Mouse (Mus musculus): ENCODE results near the gene Lbp. TPM values are rescaled to one million over a fixed set of nuclear protein-coding genes. Genes with fewer than 3 reads are reported as not detected.

Lbp gene
- polyA plus RNA-seq, 1 experiment from 2014 or later, result 1.5 TPM

GRCm38 (mm10) chr2:158346467-158346866, 40.2 kb downstream of the Lbp start:
- DNase-seq (ENCODE audit: low spot score) (no peak), ATAC-seq (replicated peaks; ENCODE audit: low FRiP score) (no peak)
- Histone ChIP-seq H3K4me3 (ENCODE audit: low read depth, low read length) (no peak overlapping the region), H3K4me1 (replicated peaks; ENCODE audit: control insufficient read depth, insufficient read depth, low read length) (no peaks in the 10 kb centered on the region), H3K4me2 (ENCODE audit: low read depth, low read length, severe bottlenecking) (no peak overlapping the region), H3K27ac (ENCODE audit: low read depth, low read length) (no peak overlapping the region), H3K9me3 (ENCODE audit: control insufficient read depth, low read length) (no peaks in the 10 kb centered on the region), H3K9ac (ENCODE audit: low read length) (no peak overlapping the region), H3K27me3 (ENCODE audit: control insufficient read depth, insufficient read depth, low read length) (no peaks in the 10 kb centered on the region), H3K36me3 (ENCODE audit: control insufficient read depth, insufficient read depth, low read length) (no peaks in the 10 kb centered on the region)
- 77% methylated on average over 6 of the region's 6 CpGs for WGBS

DNA sequence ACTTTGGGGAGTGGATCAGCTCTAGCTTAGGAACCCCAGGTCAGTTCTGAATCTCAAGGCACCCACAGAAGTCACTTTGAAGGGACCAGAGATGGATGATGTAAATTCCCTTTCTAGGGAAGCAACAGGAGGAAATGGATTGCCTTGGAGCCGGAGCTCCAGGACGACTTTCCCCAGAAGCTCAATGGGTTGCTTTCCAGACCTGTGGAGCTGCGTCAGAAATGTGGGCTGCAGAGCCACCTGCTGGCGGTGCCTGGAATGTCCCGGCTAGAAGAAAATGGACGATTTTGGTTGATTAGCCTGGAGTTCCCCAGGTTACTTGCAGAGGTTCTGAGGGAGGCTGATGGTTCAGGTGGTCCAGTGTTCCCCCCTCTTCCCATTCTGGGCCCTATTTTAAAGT, 41.6 kb downstream of the Lbp start:
- peak; percentile 85 for DNase-seq (ENCODE audit: low spot score)
- Histone ChIP-seq H3K9me3 (ENCODE audit: control insufficient read depth, low read length) (no peaks in the 10 kb centered on the region), H3K4me3 (ENCODE audit: low read depth, low read length) (no peak overlapping the region), H3K36me3 (ENCODE audit: control insufficient read depth, insufficient read depth, low read length) (no peaks in the 10 kb centered on the region; the same call in 1 of the 2 replicates), H3K27me3 (ENCODE audit: control insufficient read depth, insufficient read depth, low read length) (no peaks in the 10 kb centered on the region), H3K9ac (ENCODE audit: low read length) (no peak overlapping the region), H3K4me1 (replicated peaks; ENCODE audit: control insufficient read depth, insufficient read depth, low read length) (no peaks in the 10 kb centered on the region), H3K4me2 (ENCODE audit: low read depth, low read length, severe bottlenecking) (no peak overlapping the region), H3K27ac (ENCODE audit: low read depth, low read length) (no peak overlapping the region)
- WGBS, result 6% methylated on average over 6 of the region's 6 CpGs
- peak; percentile 68 for ATAC-seq (replicated peaks; ENCODE audit: low FRiP score)

- Histone ChIP-seq H3K27ac (ENCODE audit: low read depth, low read length) (no peak overlapping the region), H3K9me3 (ENCODE audit: control insufficient read depth, low read length) (no peaks in the 10 kb centered on the region), H3K9ac (ENCODE audit: low read length) (no peak overlapping the region), H3K4me3 (ENCODE audit: low read depth, low read length) (no peak overlapping the region), H3K27me3 (ENCODE audit: control insufficient read depth, insufficient read depth, low read length) (no peaks in the 10 kb centered on the region), H3K4me2 (ENCODE audit: low read depth, low read length, severe bottlenecking) (no peak overlapping the region), H3K4me1 (replicated peaks; ENCODE audit: control insufficient read depth, insufficient read depth, low read length) (no peaks in the 10 kb centered on the region), H3K36me3 (ENCODE audit: control insufficient read depth, insufficient read depth, low read length) (peaks cover 23% of the 10 kb centered on the region; the same call in 1 of the 2 replicates)
- ATAC-seq (replicated peaks; ENCODE audit: low FRiP score) (no peak), DNase-seq (ENCODE audit: low spot score) (no peak)
- 82% methylated on average over 3 of the region's 3 CpGs for WGBS
Measured at GRCm38 (mm10) chr2:158352801-158353520, 46.7 kb downstream of the Lbp start.

DNA sequence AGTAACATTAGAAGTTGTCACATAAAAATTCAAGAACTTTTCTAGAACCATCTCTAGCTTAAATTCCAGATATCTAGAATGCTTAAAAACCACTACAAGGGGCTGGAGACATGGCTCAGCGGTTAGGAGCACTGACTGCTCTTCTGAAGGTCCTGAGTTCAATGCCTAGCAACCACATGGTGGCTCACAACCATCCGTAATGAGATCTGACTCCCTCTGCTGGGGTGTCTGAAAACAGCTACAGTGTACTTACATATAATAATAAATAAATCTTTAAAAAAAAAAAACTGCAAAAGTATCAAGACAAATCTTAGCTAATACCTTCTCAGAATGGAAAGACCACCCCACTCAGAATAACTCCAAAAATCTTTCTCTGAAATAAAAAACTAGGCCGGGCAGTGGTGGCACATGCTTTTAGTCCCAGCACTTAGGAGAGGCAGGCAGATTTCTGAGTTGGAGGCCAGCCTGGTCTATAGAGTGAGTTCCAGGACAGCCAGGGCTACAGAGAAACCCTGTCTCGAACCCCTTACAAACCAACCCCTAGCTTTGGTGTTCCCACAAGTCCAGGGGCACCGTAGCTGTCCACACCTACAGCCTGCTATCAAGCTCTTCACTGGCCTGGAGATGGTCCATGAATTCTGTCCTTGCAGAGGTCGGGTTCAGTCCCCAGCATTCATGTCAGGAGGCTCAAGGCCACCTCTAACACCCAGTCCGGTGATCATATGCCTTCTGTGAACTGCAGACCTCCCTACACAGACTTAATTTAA, 48.2 kb downstream of the Lbp start:
- no peak for ATAC-seq (replicated peaks; ENCODE audit: low FRiP score)

DNA sequence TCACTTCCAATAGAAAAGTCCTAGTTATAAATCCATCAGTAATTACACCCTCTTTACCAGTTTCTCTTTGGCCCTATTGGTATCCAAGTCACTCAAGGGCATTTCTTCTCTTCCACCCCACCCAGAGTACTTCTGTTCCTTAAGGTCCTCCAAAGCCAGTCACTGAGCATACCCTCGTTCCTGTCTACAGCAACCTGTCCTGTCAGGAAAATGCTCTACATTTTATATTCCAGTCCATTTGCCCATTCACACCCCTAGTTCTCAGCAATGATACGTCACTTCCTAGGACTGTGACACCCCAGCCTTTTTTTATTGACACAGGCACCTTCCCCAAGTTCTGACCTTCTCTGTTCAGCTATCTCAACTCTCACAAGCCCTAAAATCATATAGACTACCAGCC, 48.9 kb downstream of the Lbp start:
- no peak overlapping the region for H3K27ac ChIP-seq (ENCODE audit: low read depth, low read length)
- no peak overlapping the region for H3K4me2 ChIP-seq (ENCODE audit: low read depth, low read length, severe bottlenecking)
- no peaks in the 10 kb centered on the region for H3K9me3 ChIP-seq (ENCODE audit: control insufficient read depth, low read length)
- H3K36me3 ChIP-seq (ENCODE audit: control insufficient read depth, insufficient read depth, low read length), result peaks cover 35% of the 10 kb centered on the region
- no peak overlapping the region for H3K4me3 ChIP-seq (ENCODE audit: low read depth, low read length)
- ATAC-seq (replicated peaks; ENCODE audit: low FRiP score) (no peak), DNase-seq (ENCODE audit: low spot score) (no peak)
- no peaks in the 10 kb centered on the region for H3K27me3 ChIP-seq (ENCODE audit: control insufficient read depth, insufficient read depth, low read length)
- 87% methylated on average over 2 of the region's 2 CpGs for WGBS
- H3K9ac ChIP-seq (ENCODE audit: low read length), result no peak overlapping the region
- H3K4me1 ChIP-seq (replicated peaks; ENCODE audit: control insufficient read depth, insufficient read depth, low read length), result no peaks in the 10 kb centered on the region; the same call in 1 of the 2 replicates

More for the DNA sequence above, 48.2 kb downstream of the Lbp start:
- H3K9ac ChIP-seq (ENCODE audit: low read length), result no peak overlapping the region
- 82% methylated on average over 7 of the region's 7 CpGs for WGBS
- DNase-seq (ENCODE audit: low spot score), result no peak
- H3K27ac ChIP-seq (ENCODE audit: low read depth, low read length), result no peak overlapping the region
- H3K36me3 ChIP-seq (ENCODE audit: control insufficient read depth, insufficient read depth, low read length), result peaks cover 33% of the 10 kb centered on the region
- no peaks in the 10 kb centered on the region; the same call in 1 of the 2 replicates for H3K4me1 ChIP-seq (replicated peaks; ENCODE audit: control insufficient read depth, insufficient read depth, low read length)
- no peak overlapping the region for H3K4me2 ChIP-seq (ENCODE audit: low read depth, low read length, severe bottlenecking)
- no peaks in the 10 kb centered on the region for H3K9me3 ChIP-seq (ENCODE audit: control insufficient read depth, low read length)
- no peaks in the 10 kb centered on the region for H3K27me3 ChIP-seq (ENCODE audit: control insufficient read depth, insufficient read depth, low read length)
- no peak overlapping the region for H3K4me3 ChIP-seq (ENCODE audit: low read depth, low read length)

DNA sequence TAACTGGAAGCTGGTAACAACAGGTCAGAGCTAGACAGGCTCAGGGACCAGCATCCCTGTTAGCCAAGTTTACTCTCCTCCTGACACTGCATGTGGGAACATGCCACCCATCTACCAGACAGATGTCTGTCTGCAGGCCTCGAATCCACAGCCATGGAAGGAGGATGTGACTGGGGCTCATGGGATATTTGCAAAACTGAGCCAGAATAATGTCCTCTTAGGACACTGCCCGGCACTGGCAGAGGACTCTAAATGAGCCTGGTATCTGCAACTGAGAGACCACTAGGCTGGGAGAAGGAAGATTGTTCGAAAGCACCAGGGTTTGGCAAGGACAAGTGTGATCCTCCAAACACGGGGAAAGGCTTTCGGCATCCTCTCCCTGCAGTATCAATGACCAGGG, 49.8 kb downstream of the Lbp start:
- no peak for ATAC-seq (replicated peaks; ENCODE audit: low FRiP score)
- Histone ChIP-seq H3K36me3 (ENCODE audit: control insufficient read depth, insufficient read depth, low read length) (peaks cover 35% of the 10 kb centered on the region), H3K4me1 (replicated peaks; ENCODE audit: control insufficient read depth, insufficient read depth, low read length) (peaks cover 2% of the 10 kb centered on the region; the same call in 1 of the 2 replicates), H3K4me2 (ENCODE audit: low read depth, low read length, severe bottlenecking) (no peak overlapping the region), H3K4me3 (ENCODE audit: low read depth, low read length) (no peak overlapping the region), H3K9me3 (ENCODE audit: control insufficient read depth, low read length) (no peaks in the 10 kb centered on the region), H3K9ac (ENCODE audit: low read length) (no peak overlapping the region), H3K27ac (ENCODE audit: low read depth, low read length) (no peak overlapping the region), H3K27me3 (ENCODE audit: control insufficient read depth, insufficient read depth, low read length) (no peaks in the 10 kb centered on the region)
- 94% methylated on average over 5 of the region's 5 CpGs for WGBS
- DNase-seq (ENCODE audit: low spot score), result no peak

- DNase-seq (ENCODE audit: low spot score), result no peak
- Histone ChIP-seq H3K4me2 (ENCODE audit: low read depth, low read length, severe bottlenecking) (peak overlapping the region; percentile 76), H3K27me3 (ENCODE audit: control insufficient read depth, insufficient read depth, low read length) (no peaks in the 10 kb centered on the region), H3K36me3 (ENCODE audit: control insufficient read depth, insufficient read depth, low read length) (peaks cover 35% of the 10 kb centered on the region), H3K9me3 (ENCODE audit: control insufficient read depth, low read length) (no peaks in the 10 kb centered on the region), H3K9ac (ENCODE audit: low read length) (peak overlapping the region; percentile 95), H3K27ac (ENCODE audit: low read depth, low read length) (no peak overlapping the region), H3K4me3 (ENCODE audit: low read depth, low read length) (peak overlapping the region; percentile 89), H3K4me1 (replicated peaks; ENCODE audit: control insufficient read depth, insufficient read depth, low read length) (peaks cover 2% of the 10 kb centered on the region; the same call in 1 of the 2 replicates)
- no peak for ATAC-seq (replicated peaks; ENCODE audit: low FRiP score)
- 74% methylated on average over 12 of the region's 12 CpGs for WGBS
Measured at GRCm38 (mm10) chr2:158359757-158360620, 53.7 kb downstream of the Lbp start.
